Mouse (Mus musculus) heart, adult 2 months (tissue): ENCODE measurements at regions not wholly inside any gene's neighbourhood (a gene's known extent, or its start where the extent isn't known, plus 50 kb on each side); places are given as distances from the start of the nearest gene placed in this dataset.

Experiments used
- DNase-seq, 2 experiments: peaks; one replicate each; pipeline ENCODE4 v3.0.0; 2021
- H3K27ac ChIP-seq: fragments of 200-600 bp; 2 replicates; pipeline ENCODE4 v1.8.1; 2022
- H3K27me3 ChIP-seq: fragments of 200-500 bp; 2 replicates; pipeline ENCODE4 v1.6.1; 2012; ENCODE audit warnings: mild to moderate bottlenecking, low read length, inconsistent platforms, mixed read lengths; ENCODE audit not compliant: control insufficient read depth, insufficient read depth
- H3K36me3 ChIP-seq: fragments of 200-500 bp; 2 replicates; pipeline ENCODE4 v1.6.1; 2012; ENCODE audit warnings: low read length, inconsistent platforms; ENCODE audit not compliant: control insufficient read depth, insufficient read depth
- H3K4me1 ChIP-seq: fragments of 200-500 bp; 2 replicates; pipeline ENCODE4 v1.6.1; 2011; ENCODE audit warnings: low read length; ENCODE audit not compliant: control insufficient read depth, insufficient read depth
- H3K4me3 ChIP-seq: fragments of 200-600 bp; 2 replicates; pipeline ENCODE4 v1.8.1; 2022
- H3K79me2 ChIP-seq: fragments of 200-500 bp; replicated peaks from 2 replicates; pipeline ENCODE4 v1.6.1; 2012; ENCODE audit warnings: mild to moderate bottlenecking, inconsistent platforms, low read length, moderate library complexity, mixed read lengths; ENCODE audit not compliant: control insufficient read depth, insufficient read depth
- H3K9ac ChIP-seq: fragments of 200-500 bp; 2 replicates; pipeline ENCODE4 v1.6.1; 2012; ENCODE audit warnings: low read depth, mild to moderate bottlenecking, control low read depth, inconsistent platforms, low read length, mixed read lengths
- CTCF ChIP-seq: fragments of 200-600 bp; IDR thresholded peaks from 2 replicates; pipeline ENCODE4 v1.8.1; 2022; ENCODE audit warnings: antibody characterized with exemption, mild to moderate bottlenecking, moderate library complexity
- EP300 ChIP-seq: fragments of 200-500 bp; IDR thresholded peaks from 2 replicates; pipeline ENCODE4 v1.6.1; 2011; ENCODE audit warnings: low read depth, low read length, control low read depth; ENCODE audit not compliant: insufficient read depth
- POLR2A ChIP-seq: fragments of 200-500 bp; IDR thresholded peaks from 2 replicates; pipeline ENCODE4 v1.6.1; 2011; ENCODE audit warnings: mild to moderate bottlenecking, low read depth, low read length, control low read depth; ENCODE audit not compliant: insufficient read depth
- WGBS: fragments of 180-500 bp; shearing (Covaris S2); methylation state at CpG from one replicate; pipeline ENCODE4 v1.1.7; 2018; 5-methylcytosine and 5-hydroxymethylcytosine counted together
- intact Hi-C: fragments of 180-260 bp; cut with DNase I; formaldehyde crosslinking; loops from one replicate; pipeline ENCODE4 v1.15.1; 2025

DNA sequence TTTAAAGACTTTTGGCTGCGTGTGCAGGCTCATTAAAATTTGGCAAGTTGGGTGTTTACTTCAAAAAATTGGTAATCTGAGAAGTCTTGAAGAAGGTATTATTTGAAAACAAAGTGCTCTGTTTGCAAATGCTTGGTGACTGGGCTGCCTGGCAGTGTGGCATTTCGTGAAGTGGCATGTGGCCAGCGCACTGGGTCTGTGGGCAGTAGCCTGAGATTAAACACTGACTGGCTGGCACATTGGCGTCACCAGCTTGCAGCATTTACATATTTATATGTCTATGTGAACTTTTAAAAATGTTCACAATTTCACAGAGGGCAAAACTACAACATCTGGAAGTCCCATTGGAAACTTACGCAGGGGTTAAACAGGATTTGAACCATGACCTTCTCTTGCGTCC, 261.3 kb downstream of the Trib2 start:
- DNase-seq: no peak
- TF ChIP-seq EP300: no peak
- TF ChIP-seq CTCF: no peak
- no peak for TF ChIP-seq POLR2A
- no peak overlapping the region for H3K27ac ChIP-seq

DNA sequence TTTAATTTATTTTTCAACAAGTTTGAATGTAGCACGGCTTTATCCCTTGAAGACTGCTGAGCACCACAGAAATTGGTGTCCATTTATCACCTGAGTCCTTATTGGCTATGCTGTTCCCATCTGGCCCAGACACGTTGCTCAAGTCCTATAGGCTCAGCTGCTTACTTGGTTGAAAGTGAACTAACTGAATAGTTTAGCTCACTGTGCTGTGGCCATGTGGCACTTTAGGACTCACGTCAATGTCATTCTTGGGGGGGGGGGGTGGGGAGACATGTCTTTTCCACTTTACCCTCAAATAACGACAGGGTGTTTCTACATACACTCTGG, 263.1 kb downstream of the Trib2 start:
- intact Hi-C loops: no loop called here
- TF ChIP-seq POLR2A (no peak), EP300 (no peak), CTCF (no peak)
- Histone ChIP-seq H3K9ac (no peak overlapping the region), H3K4me3 (no peak overlapping the region), H3K27ac (no peak overlapping the region), H3K36me3 (no peaks in the 10 kb centered on the region), H3K27me3 (no peaks in the 10 kb centered on the region), H3K4me1 (no peaks in the 10 kb centered on the region), H3K79me2 (no peaks in the 10 kb centered on the region)
- 88% methylated on average over 4 of the region's 4 CpGs for WGBS
- no peak for DNase-seq

More for the DNA sequence above, 261.3 kb downstream of the Trib2 start:
- no peaks in the 10 kb centered on the region for H3K4me1 ChIP-seq
- H3K36me3 ChIP-seq: no peaks in the 10 kb centered on the region
- no peak overlapping the region for H3K4me3 ChIP-seq
- H3K9ac ChIP-seq: no peak overlapping the region
- no peaks in the 10 kb centered on the region for H3K79me2 ChIP-seq
- H3K27me3 ChIP-seq: no peaks in the 10 kb centered on the region
- intact Hi-C loops: no loop called here
- 89% methylated on average over 6 of the region's 6 CpGs for WGBS

DNA sequence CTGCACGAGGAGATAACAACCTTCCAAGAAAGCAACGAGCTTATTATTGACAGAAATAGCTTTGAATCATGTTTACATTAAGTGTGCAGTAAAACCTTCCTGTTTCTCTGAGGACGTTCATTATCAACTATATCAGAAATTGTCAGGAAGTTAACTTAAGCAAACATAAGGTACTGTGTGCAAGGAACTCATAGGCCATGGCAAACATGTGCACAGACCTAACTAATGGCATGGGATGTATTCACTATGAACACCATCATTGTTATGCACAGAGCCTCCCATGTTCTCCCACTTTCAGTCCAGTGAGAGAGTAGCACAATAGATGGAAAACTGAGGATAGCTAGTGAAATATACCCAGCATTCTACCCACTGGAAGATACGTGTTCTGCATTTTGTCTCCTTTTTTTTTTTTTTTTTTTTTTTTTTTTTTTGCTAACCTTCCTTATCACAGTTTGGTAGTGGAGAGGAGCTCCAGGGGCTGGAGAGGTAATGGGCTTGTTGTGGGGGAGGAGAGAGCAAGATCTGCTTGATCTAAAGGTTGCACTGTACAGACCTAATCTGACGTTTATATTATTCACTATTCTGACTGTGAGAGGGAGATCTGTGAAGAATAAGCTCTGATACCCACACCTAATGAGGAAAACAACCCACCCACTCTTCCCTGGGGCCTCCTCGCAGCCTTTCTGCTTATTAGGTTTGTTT, 263.6 kb downstream of the Trib2 start:
- TF ChIP-seq POLR2A (no peak), EP300 (no peak), CTCF (no peak)
- intact Hi-C loops: no loop called here
- H3K9ac ChIP-seq: no peak overlapping the region
- H3K4me1 ChIP-seq: no peaks in the 10 kb centered on the region
- DNase-seq: no peak
- no peak overlapping the region for H3K27ac ChIP-seq
- H3K27me3 ChIP-seq: no peaks in the 10 kb centered on the region
- H3K4me3 ChIP-seq: no peak overlapping the region
- no peaks in the 10 kb centered on the region for H3K36me3 ChIP-seq
- H3K79me2 ChIP-seq: no peaks in the 10 kb centered on the region
- WGBS: 50% methylated on average over 6 of the region's 6 CpGs

DNA sequence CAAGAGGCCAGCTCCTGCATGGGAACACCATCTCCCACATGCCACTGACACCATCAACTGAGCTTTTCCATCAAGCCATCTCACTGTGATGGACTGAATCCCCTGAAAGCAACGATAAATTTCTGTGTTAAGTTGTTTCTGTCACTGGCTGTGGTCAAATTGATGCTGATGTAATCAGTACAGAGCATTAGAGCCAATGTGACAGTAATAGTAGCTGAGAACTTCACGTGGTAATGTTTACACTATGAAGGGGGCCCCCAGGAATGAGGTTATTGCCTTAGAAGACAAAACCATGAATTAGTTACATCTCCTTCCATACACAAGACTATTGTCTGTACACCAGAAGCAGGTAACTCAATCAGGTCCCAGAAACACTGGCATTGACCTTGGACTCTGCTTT, 264.5 kb downstream of the Trib2 start:
- no peak for DNase-seq
- intact Hi-C loops: no loop called here
- TF ChIP-seq POLR2A (no peak), EP300 (no peak), CTCF (no peak)
- WGBS: 73% methylated on average over 2 of the region's 2 CpGs
- H3K4me1 ChIP-seq: no peaks in the 10 kb centered on the region
- H3K4me3 ChIP-seq: no peak overlapping the region
- H3K27ac ChIP-seq: no peak overlapping the region
- H3K9ac ChIP-seq: no peak overlapping the region
- H3K36me3 ChIP-seq: no peaks in the 10 kb centered on the region
- no peaks in the 10 kb centered on the region for H3K27me3 ChIP-seq
- H3K79me2 ChIP-seq: no peaks in the 10 kb centered on the region

DNA sequence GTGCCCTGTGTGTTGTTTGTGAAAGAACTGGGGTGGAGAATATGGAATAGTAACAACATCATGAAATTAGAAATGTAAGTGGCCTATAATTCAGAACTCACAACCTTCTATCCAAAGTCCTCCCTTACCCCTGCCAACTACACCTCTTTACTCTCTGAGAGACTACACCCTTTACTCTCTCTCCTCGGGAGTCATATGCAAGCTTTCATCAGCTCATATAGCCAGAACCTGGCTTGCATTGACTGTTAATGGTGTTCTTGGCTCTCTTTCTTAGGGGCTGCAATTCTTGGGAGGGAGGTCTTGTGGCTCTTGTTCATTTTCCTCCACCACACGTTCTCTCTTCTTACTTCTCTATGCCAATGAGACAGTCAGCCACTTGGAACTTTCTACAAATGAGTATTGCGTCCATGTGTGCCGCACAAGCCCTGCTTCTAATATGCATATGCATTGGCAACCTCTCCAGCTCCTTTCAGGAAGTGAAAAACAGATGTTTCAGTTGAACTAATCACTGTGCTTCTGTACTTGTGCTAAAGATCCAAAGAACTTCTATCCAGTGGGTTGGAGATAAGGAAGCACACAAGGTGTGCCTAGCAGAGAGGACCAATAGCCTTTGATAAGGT, 265.3 kb downstream of the Trib2 start:
- Histone ChIP-seq H3K27ac (no peak overlapping the region), H3K27me3 (no peaks in the 10 kb centered on the region), H3K9ac (no peak overlapping the region), H3K4me3 (no peak overlapping the region), H3K79me2 (no peaks in the 10 kb centered on the region), H3K36me3 (no peaks in the 10 kb centered on the region), H3K4me1 (no peaks in the 10 kb centered on the region)
- WGBS: 69% methylated on average over 4 of the region's 4 CpGs
- intact Hi-C loops: no loop called here
- TF ChIP-seq POLR2A: no peak
- no peak for TF ChIP-seq CTCF
- no peak for TF ChIP-seq EP300
- no peak for DNase-seq

DNA sequence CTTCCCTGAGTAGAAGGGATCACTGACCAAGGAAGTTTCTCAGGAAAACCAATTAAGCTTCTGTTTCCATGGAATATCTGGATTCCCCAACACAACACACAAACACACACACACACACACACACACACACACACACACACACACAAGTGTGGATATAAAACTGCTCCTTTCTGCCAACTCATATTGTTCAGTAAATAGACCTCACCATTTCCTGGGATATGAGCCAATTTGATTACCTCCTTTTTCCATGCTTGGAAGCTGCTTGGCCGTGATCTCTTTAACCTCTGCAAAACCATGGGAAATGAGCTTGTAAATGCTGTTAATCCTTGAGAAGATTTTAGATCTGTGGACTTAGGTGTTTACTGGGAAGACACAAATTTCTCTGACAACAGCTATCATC, 272.4 kb downstream of the Trib2 start:
- Histone ChIP-seq H3K27me3 (no peaks in the 10 kb centered on the region), H3K36me3 (peaks cover 7% of the 10 kb centered on the region), H3K9ac (no peak overlapping the region), H3K27ac (peak overlapping the region; percentile 36), H3K4me3 (no peak overlapping the region), H3K4me1 (peaks cover 3% of the 10 kb centered on the region), H3K79me2 (no peaks in the 10 kb centered on the region)
- intact Hi-C loops: loop anchor here (5.0 to 10.0 kb wide), 2 partner anchors 160 to 258 kb away; no protein-coding TSS in a partner anchor
- DNase-seq: peak in 1 of 2 experiments; percentile 33
- TF ChIP-seq CTCF: no peak
- no peak for TF ChIP-seq EP300
- no peak for TF ChIP-seq POLR2A
- 10% methylated on average over 1 of the region's 1 CpGs for WGBS
